Mouse (Mus musculus) gastrocnemius, adult 2 months (tissue): ENCODE results near the gene Lrrc19. TPM values are rescaled to one million over a fixed set of nuclear protein-coding genes. Genes with fewer than 3 reads are reported as not detected.

Experiments
- DNase-seq: peaks from one replicate; pipeline ENCODE4 v3.0.0; 2022
- H3K27ac ChIP-seq: fragments of 200-600 bp; 2 replicates; pipeline ENCODE4 v1.8.1; 2022; ENCODE audit warnings: mild to moderate bottlenecking
- H3K4me3 ChIP-seq: fragments of 200-600 bp; 2 replicates; pipeline ENCODE4 v1.8.1; 2022; ENCODE audit warnings: mild to moderate bottlenecking, moderate library complexity
- CTCF ChIP-seq: fragments of 200-600 bp; IDR thresholded peaks from 2 replicates; pipeline ENCODE4 v1.8.1; 2022; ENCODE audit warnings: antibody characterized with exemption, mild to moderate bottlenecking, moderate library complexity
- intact Hi-C: fragments of 180-260 bp; cut with DNase I; formaldehyde crosslinking; loops from one replicate; pipeline ENCODE4 v1.15.1; 2025
- microRNA-seq: library from miRNA; unstranded; fragments of <30 nt; microRNA quantifications from one replicate; pipeline ENCODE4 v1.2.0, GENCODE M21; 2021
- total RNA-seq, 2 experiments: library from RNA; stranded (reverse); gene quantifications; 2 replicates each; pipeline ENCODE4 v1.2.3; 2021

Lrrc19 gene
- total RNA-seq, 2 experiments from 2014 or later: not detected

DNA sequence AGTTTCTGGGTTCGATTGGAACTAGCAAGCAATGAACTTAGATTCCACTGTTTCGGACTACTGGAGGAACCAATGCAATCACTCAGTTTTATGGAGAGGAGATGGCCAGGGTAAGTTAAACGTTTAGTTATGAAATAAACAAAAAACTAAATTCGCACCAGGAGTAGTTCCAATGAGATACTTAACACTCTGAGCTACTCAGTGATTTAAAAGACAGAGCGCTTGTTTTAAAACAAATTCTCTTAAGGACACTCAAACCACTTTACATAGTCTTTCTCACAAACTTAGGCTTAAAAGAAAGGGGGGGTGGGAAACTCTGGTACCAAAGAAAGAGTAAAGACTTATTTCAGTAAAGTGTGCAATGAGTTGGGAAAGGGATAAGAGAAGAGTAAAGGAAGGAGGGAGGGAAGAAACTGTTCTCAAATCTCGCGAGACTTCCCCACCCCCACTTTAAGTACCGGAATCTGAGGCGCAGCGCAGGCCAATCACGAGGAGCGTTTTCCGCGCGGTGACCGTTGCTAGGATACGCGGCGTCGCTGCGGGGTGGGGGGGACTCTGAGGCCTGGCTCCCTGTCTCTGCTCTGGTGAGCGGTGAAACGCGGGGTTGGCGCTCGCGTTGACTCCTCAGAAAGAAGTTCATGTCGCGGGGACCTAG, 35.8 kb downstream of the Lrrc19 start, which contains the start of gene Ift74:
Ift74 (plus strand) TSS at position 520 of the 655 bp plus-strand sequence.
- peak; percentile 96 for DNase-seq
- TF ChIP-seq CTCF: no peak
- H3K27ac ChIP-seq: peak within 1 kb of the TSS; percentile 87

GRCm38 (mm10) chr4:94610339-94610738, 39.6 kb downstream of the Lrrc19 start:
- H3K27ac ChIP-seq: no peak overlapping the region
- intact Hi-C loops: no loop called here
- TF ChIP-seq CTCF: no peak
- no peak overlapping the region for H3K4me3 ChIP-seq
- no peak for DNase-seq

More for the DNA sequence above, 35.8 kb downstream of the Lrrc19 start, which contains the start of gene Ift74:
- intact Hi-C loops: no loop called here
- peak within 1 kb of the TSS; percentile 88 for H3K4me3 ChIP-seq

GRCm38 (mm10) chr4:94605591-94605990, 44.4 kb downstream of the Lrrc19 start:
- Histone ChIP-seq H3K4me3 (no peak overlapping the region), H3K27ac (no peak overlapping the region)
- intact Hi-C loops: no loop called here
- DNase-seq: no peak
- TF ChIP-seq CTCF: no peak

DNA sequence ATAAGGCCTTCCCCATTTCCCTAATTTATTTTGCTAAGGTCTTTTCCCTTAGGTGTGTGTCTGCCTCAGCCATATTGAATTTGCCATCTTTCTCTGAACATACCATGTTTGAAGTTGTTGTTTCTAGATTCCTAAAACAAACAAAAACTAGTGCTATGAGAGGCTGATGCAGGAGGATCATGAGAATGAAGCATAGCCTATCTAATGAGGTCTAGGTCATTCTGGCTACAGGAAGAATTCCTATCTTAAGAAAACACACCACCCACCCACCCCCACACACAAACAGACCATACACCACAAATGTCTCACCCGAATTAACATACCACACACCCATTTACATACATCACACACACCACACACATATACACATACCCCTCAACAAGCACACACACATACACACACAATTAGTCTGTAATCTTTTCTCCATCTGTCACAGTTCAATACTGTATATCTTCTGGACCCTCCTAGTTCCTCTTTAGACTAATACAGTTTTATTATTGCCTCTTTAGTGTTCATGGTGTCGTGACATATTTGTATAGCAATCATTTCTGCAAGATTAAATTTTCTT, 45.4 kb downstream of the Lrrc19 start:
- Histone ChIP-seq H3K4me3 (no peak overlapping the region), H3K27ac (no peak overlapping the region)
- DNase-seq: no peak
- TF ChIP-seq CTCF: no peak
- intact Hi-C loops: loop anchor here (5.0 kb wide), 1 partner anchor 47 kb away; the partner anchor contains the start of genes Caap1 and Gm10306

GRCm38 (mm10) chr4:94603031-94603629, 46.8 kb downstream of the Lrrc19 start, which contains the start of gene Plaa:
Gene Plaa, minus strand, starts transcription at chr4:94603244.
- intact Hi-C loops: loop anchor here (5.0 kb wide), 1 partner anchor 46 kb away; the partner anchor contains the start of genes Caap1 and Gm10306
- peak within 1 kb of the TSS; percentile 75 for H3K4me3 ChIP-seq
- TF ChIP-seq CTCF: no peak
- H3K27ac ChIP-seq: peak within 1 kb of the TSS; percentile 98
- DNase-seq: peak; percentile 92

GRCm38 (mm10) chr4:94602496-94603030, 47.4 kb downstream of the Lrrc19 start:
- peak overlapping the region; percentile 75 for H3K4me3 ChIP-seq
- H3K27ac ChIP-seq: peak overlapping the region; percentile 98
- no peak for DNase-seq
- intact Hi-C loops: loop anchor here (5.0 kb wide), 1 partner anchor 45 kb away; the partner anchor contains the start of genes Caap1 and Gm10306
- TF ChIP-seq CTCF: no peak

DNA sequence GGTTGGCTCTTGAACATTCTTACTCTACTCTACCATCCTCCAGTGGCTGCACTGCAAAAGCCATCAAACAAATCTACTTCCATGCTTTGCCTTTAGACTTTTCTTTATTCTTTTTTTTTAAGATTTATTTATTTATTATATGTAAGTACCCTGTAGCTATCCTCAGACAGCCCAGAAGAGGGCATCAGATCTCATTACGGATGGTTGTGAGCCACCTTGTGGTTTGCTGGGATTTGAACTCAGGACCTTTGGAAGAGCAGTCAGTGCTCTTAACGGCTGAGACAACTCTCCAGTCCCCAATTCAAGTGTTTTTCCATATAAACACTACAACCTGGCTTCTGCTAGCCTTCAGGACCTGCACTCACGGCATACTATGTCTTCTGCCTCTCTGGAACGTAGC, 48.5 kb downstream of the Lrrc19 start:
- peak; percentile 26; the same call in 1 of the 2 replicates for TF ChIP-seq CTCF
- intact Hi-C loops: loop anchor here (5.0 kb wide), 1 partner anchor 44 kb away; the partner anchor contains the start of genes Caap1 and Gm10306
- no peak overlapping the region for H3K4me3 ChIP-seq
- no peak for DNase-seq
- no peak overlapping the region for H3K27ac ChIP-seq

DNA sequence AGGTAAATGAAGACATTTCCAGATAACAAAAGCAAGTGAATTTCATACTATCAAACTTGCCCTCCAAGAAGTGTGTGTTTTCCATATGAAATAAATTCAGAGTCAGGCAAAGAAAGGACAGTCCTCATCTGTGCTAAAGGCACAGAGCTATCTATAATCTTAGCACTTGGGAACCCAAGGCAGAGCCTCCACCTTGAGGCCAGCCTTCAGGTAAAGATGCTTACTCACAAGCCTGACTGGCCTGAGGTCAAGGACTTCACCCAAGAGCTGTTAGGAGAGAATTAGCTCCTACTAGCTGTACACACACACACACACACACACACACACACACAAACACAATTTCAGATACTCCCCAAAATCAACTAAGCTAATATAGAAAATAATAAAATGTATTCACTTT, 57.2 kb downstream of the Lrrc19 start:
- no peak overlapping the region for H3K4me3 ChIP-seq
- intact Hi-C loops: no loop called here
- H3K27ac ChIP-seq: no peak overlapping the region
- DNase-seq: no peak
- TF ChIP-seq CTCF: no peak

DNA sequence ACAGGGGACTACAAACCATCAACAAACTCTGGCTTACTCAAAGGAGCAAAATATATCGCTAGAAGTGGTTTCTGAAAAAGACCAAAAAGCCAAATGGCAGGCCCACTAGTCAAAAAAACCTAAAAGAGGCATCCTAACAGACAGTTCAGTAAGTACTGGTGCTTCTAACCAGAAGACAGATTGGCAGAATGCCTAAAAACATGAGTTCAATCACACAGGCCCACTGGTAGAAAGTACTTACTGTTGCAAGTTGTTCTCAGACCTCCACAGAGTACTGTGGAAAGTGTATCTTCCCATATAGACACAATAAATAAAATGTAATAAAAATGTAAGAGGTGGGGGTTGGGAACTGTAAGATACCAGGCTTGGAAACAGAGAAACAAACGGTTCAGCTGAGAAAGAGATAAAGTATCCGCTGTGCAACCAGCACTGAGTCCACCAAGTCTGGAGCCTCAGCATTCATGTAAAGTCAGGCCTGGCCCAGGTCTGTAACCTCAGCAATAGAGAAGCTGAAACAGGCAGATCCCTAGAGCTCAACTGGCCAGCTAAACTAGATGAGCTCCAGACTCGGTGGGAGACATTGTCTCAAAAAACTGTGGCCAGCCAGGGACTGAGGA, 58.1 kb downstream of the Lrrc19 start:
- DNase-seq: no peak
- no peak overlapping the region for H3K4me3 ChIP-seq
- H3K27ac ChIP-seq: no peak overlapping the region
- intact Hi-C loops: no loop called here
- TF ChIP-seq CTCF: no peak

Small RNA genes lying within 50 kb of the gene (microRNA-seq; reads per million reads assigned to microRNA genes)
- gene Mir872: 1,045 reads per million, percentile 77 among the genes with 10 or more reads in this experiment

Other genes with a start within 250 kb of the Lrrc19 start
- not detected for gene Gm10306, start 93.6 kb downstream of the Lrrc19 start, total RNA-seq
- gene Caap1, start 93.3 kb downstream of the Lrrc19 start, total RNA-seq: 1 to 10 TPM; 2.8 to 3.0 TPM
- 10 to 100 TPM; 34.0 to 38.5 TPM for gene Plaa, start 46.9 kb downstream of the Lrrc19 start, total RNA-seq
- 1 to 10 TPM; 4.7 to 8.5 TPM for gene Ift74, start 35.7 kb downstream of the Lrrc19 start, total RNA-seq
- 10 to 100 TPM; 14.4 to 17.0 TPM for gene Tek, start 89.1 kb upstream of the Lrrc19 start, total RNA-seq